Mouse (Mus musculus): Measurements from ENCODE around the gene Tefm.

- TF ChIP-seq POLR2A (IDR thresholded peaks at IDR 0.05; ENCODE audit: control insufficient read depth, extremely low read depth, insufficient read depth, low read length, poor library complexity), result no peak
- TF ChIP-seq CTCF (IDR thresholded peaks at IDR 0.05; ENCODE audit: borderline replicate concordance, control insufficient read depth, extremely low read depth, insufficient read depth, low read length, poor library complexity), result no peak
These were observed 14.9 kb upstream of the Tefm start for GRCm38 (mm10) chr11:80156841-80157240.
